Mouse (Mus musculus): ENCODE measurements around the gene Calcoco1.
"Not testable (repeated sequence)": the region's sequence is repeated elsewhere in the genome, so short reads cannot be mapped to it uniquely, and the experiment has no call there.

Gene Calcoco1

GRCm38 (mm10) chr15:102692321-102692804, 29.6 kb downstream of the Calcoco1 start:
- DNase-seq (ENCODE audit: low spot score) = no peak

- DNase-seq (ENCODE audit: low spot score) = no peak
Measured at GRCm38 (mm10) chr15:102685791-102686190, 36.2 kb downstream of the Calcoco1 start.

GRCm38 (mm10) chr15:102683670-102684069, 38.3 kb downstream of the Calcoco1 start:
- no peak for DNase-seq (ENCODE audit: low spot score)

- DNase-seq (ENCODE audit: low spot score) = no peak
Measured at GRCm38 (mm10) chr15:102676345-102676744, 45.6 kb downstream of the Calcoco1 start.

- DNase-seq (ENCODE audit: low spot score) = peak; percentile 53
Measured at GRCm38 (mm10) chr15:102673548-102673947, 48.4 kb downstream of the Calcoco1 start.

GRCm38 (mm10) chr15:102672215-102673071, 49.5 kb downstream of the Calcoco1 start, which contains the start of gene Atp5g2:
Atp5g2 (minus strand) TSS chr15:102672352.
- DNase-seq (ENCODE audit: low spot score) = peak; percentile 30

GRCm38 (mm10) chr15:102671721-102672214, 50.2 kb downstream of the Calcoco1 start:
- DNase-seq (ENCODE audit: low spot score) = peak; percentile 89

GRCm38 (mm10) chr15:102670767-102671575, 51.0 kb downstream of the Calcoco1 start:
- peak; percentile 96 for DNase-seq (ENCODE audit: low spot score)

GRCm38 (mm10) chr15:102670281-102670680, 51.7 kb downstream of the Calcoco1 start:
- no peak for DNase-seq (ENCODE audit: low spot score)

- DNase-seq (ENCODE audit: low spot score) = no peak
Measured at GRCm38 (mm10) chr15:102669571-102669970, 52.4 kb downstream of the Calcoco1 start.

GRCm38 (mm10) chr15:102665494-102665893, 56.5 kb downstream of the Calcoco1 start:
- DNase-seq (ENCODE audit: low spot score) = peak; percentile 70

GRCm38 (mm10) chr15:102663825-102664224, 58.2 kb downstream of the Calcoco1 start:
- DNase-seq (ENCODE audit: low spot score) = no peak

- not testable (repeated sequence) for DNase-seq (ENCODE audit: low spot score)
Measured at GRCm38 (mm10) chr15:102662601-102663000, 59.4 kb downstream of the Calcoco1 start.

- no peak for DNase-seq (ENCODE audit: low spot score)
Measured at GRCm38 (mm10) chr15:102657926-102658381, 64.0 kb downstream of the Calcoco1 start.
